Mouse (Mus musculus) stomach, postnatal 0 days (tissue): ENCODE data around the gene Stx1a. TPM values are rescaled to one million over a fixed set of nuclear protein-coding genes. Genes with fewer than 3 reads are reported as not detected.

ENCODE experiments used
- ATAC-seq: fragments of 200-750 bp; cut with Nextera tagmentation; 2 replicates; pipeline ENCODE4 v1.8.0; 2017; ENCODE audit not compliant: low FRiP score, low TSS enrichment
- DNase-seq: peaks from one replicate; pipeline ENCODE4 v3.0.0-alpha.2; 2016; ENCODE audit warnings: low spot score
- H3K27ac ChIP-seq: fragments of 300-500 bp; sonication (generic); replicated peaks from 2 replicates; pipeline ENCODE4 v1.5.1; 2014; ENCODE audit warnings: mild to moderate bottlenecking, control low read depth
- H3K27me3 ChIP-seq: fragments of 300-500 bp; sonication (generic); 2 replicates; pipeline ENCODE4 v1.6.1; 2014; ENCODE audit warnings: low read length; ENCODE audit not compliant: control insufficient read depth, insufficient read depth
- H3K36me3 ChIP-seq: fragments of 300-500 bp; sonication (generic); 2 replicates; pipeline ENCODE4 v1.6.1; 2014; ENCODE audit warnings: low read length, mixed read lengths; ENCODE audit not compliant: control insufficient read depth, insufficient read depth
- H3K4me1 ChIP-seq: fragments of 300-500 bp; sonication (generic); replicated peaks from 2 replicates; pipeline ENCODE4 v1.6.1; 2014; ENCODE audit warnings: antibody characterized with exemption; ENCODE audit not compliant: control insufficient read depth, insufficient read depth
- H3K4me2 ChIP-seq: fragments of 300-500 bp; sonication (generic); replicated peaks from 2 replicates; pipeline ENCODE4 v1.6.1; 2014; ENCODE audit warnings: low read depth, mild to moderate bottlenecking, control low read depth, moderate library complexity
- H3K4me3 ChIP-seq: fragments of 300-500 bp; sonication (generic); 2 replicates; pipeline ENCODE4 v1.5.1; 2014; ENCODE audit warnings: low read depth, low read length, control low read depth
- H3K9ac ChIP-seq: fragments of 300-500 bp; sonication (generic); 2 replicates; pipeline ENCODE4 v1.6.1; 2014; ENCODE audit warnings: mild to moderate bottlenecking, low read length, control low read depth, mixed read lengths
- H3K9me3 ChIP-seq: fragments of 300-500 bp; sonication (generic); 2 replicates; pipeline ENCODE4 v1.6.1; 2016; ENCODE audit warnings: low read length; ENCODE audit not compliant: control insufficient read depth
- CTCF ChIP-seq: IDR thresholded peaks from 2 replicates; pipeline ENCODE4 v1.5.1; 2016; ENCODE audit warnings: antibody characterized with exemption, low read depth, mild to moderate bottlenecking, moderate library complexity
- EP300 ChIP-seq: optimal IDR thresholded peaks from 2 replicates; pipeline ENCODE3; 2016; ENCODE audit warnings: antibody characterized with exemption
- WGBS: fragments of 180-500 bp; shearing (Covaris S2); extraction: QIAGEN DNeasy Blood & Tissue Kit; methylation state at CpG from one replicate; pipeline ENCODE4 v1.1.7; 2014; 5-methylcytosine and 5-hydroxymethylcytosine counted together
- polyA plus RNA-seq: library from polyadenylated mRNA; unstranded; fragments of >200 nt; fragmentation: Nextera tagmentation; extraction: Ambion mirVana; gene quantifications from 2 replicates; pipeline ENCODE4 v1.2.1, GENCODE M21; 2015

Stx1a gene
- polyA plus RNA-seq, 1 experiment from 2014 or later: 5.3 TPM

- under 1% methylated on average over 32 of the region's 37 CpGs for WGBS
- Histone ChIP-seq H3K27me3 (no peaks in the 10 kb centered on the region), H3K36me3 (no peaks in the 10 kb centered on the region), H3K9me3 (no peaks in the 10 kb centered on the region), H3K4me2 (peak overlapping the region; percentile 58), H3K4me1 (peaks cover 3% of the 10 kb centered on the region; the same call in 1 of the 2 replicates), H3K9ac (peak overlapping the region; percentile 75), H3K4me3 (peak overlapping the region; percentile 62), H3K27ac (peak overlapping the region; percentile 98)
- peak; percentile 65 for ATAC-seq
- DNase-seq: peak; percentile 92
- TF ChIP-seq EP300 (no peak), CTCF (no peak)
These were observed 13.5 kb upstream of the Stx1a start for GRCm38 (mm10) chr5:135009590-135010319.

DNA sequence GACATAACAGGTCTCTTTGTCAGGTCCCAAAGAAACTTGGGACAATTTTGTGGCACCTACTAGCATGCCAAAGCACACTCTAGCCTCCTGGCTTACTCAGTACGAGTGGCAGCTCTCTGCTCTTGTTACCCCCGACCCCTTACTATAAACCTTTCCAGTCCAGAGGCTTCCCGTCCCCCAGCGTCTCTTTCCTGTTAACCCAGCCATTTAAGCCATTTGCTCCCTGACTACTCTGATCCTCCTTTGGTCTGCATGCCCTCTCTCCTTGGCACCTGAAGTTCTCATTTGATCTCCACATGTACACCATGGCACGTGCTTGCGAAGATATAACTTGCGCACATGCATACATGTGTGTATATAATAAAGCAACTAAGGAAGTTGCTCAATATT lies 13.0 kb upstream of the Stx1a start:
- no peaks in the 10 kb centered on the region for H3K9me3 ChIP-seq
- H3K27ac ChIP-seq: peak overlapping the region; percentile 98; the same call in 1 of the 2 replicates
- ATAC-seq: no peak
- H3K4me1 ChIP-seq: peaks cover 3% of the 10 kb centered on the region; the same call in 1 of the 2 replicates
- H3K9ac ChIP-seq: peak overlapping the region; percentile 75
- no peak for DNase-seq
- H3K27me3 ChIP-seq: no peaks in the 10 kb centered on the region
- WGBS: 50% methylated on average over 7 of the region's 7 CpGs
- H3K4me3 ChIP-seq: peak overlapping the region; percentile 62
- no peaks in the 10 kb centered on the region for H3K36me3 ChIP-seq
- TF ChIP-seq CTCF: no peak
- no peak for TF ChIP-seq EP300
- peak overlapping the region; percentile 58 for H3K4me2 ChIP-seq

DNA sequence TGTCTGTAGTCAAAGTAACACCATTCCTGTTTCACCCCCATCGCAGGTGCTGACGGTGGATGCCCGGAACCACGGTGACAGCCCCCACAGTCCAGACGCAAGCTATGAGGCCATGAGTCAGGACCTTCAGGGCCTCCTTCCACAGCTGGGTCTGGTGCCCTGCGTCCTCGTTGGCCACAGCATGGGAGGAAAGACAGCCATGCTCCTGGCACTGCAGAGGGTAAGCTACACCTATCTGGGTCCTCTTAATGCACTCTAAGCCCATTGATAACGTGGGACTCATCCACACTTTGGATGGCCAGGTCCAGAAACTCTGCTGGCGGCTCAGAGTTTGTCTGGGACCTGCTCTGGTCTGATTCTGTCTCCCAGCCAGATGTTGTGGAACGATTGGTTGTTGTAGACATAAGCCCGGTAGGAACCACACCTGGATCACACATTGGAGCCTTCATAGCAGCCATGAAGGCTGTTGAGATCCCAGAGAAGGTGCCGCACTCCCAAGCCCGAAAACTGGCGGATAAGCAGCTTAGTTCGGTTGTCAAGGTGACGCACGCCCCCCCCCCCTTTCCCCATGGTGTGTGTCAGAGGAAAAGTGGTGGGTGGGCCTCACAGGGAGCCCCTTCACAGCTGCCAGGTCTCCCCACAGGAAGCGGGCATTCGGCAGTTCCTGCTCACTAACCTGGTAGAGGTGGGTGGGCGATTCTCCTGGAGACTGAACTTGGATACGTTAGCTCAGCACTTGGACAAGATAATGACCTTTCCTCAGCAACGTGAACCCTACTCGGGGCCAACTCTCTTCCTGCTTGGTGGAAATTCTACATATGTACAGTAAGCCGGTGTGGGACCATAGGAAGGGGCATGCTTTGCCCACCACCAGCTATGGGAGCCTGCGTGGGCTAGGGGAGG lies 12.2 kb upstream of the Stx1a start:
- TF ChIP-seq CTCF (no peak), EP300 (no peak)
- DNase-seq (no peak), ATAC-seq (no peak)
- H3K27me3 ChIP-seq: no peaks in the 10 kb centered on the region
- H3K4me1 ChIP-seq: peaks cover 3% of the 10 kb centered on the region; the same call in 1 of the 2 replicates
- WGBS: 86% methylated on average over 25 of the region's 25 CpGs
- H3K9me3 ChIP-seq: no peaks in the 10 kb centered on the region
- no peak overlapping the region for H3K4me2 ChIP-seq
- no peak overlapping the region for H3K9ac ChIP-seq
- H3K4me3 ChIP-seq: no peak overlapping the region
- H3K27ac ChIP-seq: no peak overlapping the region; the same call in 1 of the 2 replicates
- no peaks in the 10 kb centered on the region for H3K36me3 ChIP-seq

DNA sequence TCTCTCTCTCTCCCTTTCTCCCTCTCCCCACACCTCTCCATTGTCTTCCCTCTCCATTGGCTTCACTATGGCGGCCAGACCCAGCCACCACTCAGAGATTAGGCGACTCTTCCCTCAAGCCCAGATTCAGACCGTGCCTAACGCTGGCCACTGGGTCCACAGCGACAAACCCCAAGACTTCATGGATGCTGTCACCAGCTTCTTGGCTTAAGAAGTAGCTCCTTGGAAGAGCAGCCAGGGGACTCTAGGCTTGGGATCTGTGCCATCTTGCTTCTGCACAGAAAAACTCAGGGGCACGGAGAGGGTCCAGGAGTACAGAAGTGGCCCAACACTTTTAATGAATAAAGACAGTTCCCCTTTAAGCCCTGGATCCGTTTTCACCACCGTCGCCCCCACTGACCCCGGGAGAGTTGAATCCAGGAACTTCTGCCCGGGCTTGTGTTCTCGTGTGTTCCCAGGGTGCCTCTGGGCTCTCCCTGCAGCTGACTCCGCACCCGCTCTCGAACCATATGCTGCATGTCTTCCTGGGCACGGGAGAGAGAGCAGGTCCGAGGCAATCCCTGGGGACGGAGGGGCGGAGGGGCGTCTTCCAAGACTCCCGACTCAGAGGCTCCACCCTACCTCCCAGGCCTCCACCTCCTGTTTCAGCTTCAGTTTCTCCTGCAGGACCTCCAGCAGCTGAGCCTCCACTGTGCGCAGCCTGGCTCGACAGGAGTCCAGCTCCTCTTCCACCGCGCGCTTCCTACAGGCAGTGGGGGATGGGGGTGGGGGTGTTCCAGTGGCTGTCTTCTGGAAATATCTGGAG lies 11.3 kb upstream of the Stx1a start:
- peak overlapping the region; percentile 18; the same call in 1 of the 2 replicates for H3K4me3 ChIP-seq
- H3K4me2 ChIP-seq: peak overlapping the region; percentile 42
- H3K27ac ChIP-seq: peak overlapping the region; percentile 6; the same call in 1 of the 2 replicates
- peaks cover 3% of the 10 kb centered on the region; the same call in 1 of the 2 replicates for H3K4me1 ChIP-seq
- no peak for TF ChIP-seq CTCF
- TF ChIP-seq EP300: no peak
- DNase-seq (no peak), ATAC-seq (no peak)
- WGBS: 46% methylated on average over 26 of the region's 26 CpGs
- no peaks in the 10 kb centered on the region for H3K36me3 ChIP-seq
- H3K9me3 ChIP-seq: no peaks in the 10 kb centered on the region
- H3K27me3 ChIP-seq: no peaks in the 10 kb centered on the region
- peak overlapping the region; percentile 13; the same call in 1 of the 2 replicates for H3K9ac ChIP-seq

DNA sequence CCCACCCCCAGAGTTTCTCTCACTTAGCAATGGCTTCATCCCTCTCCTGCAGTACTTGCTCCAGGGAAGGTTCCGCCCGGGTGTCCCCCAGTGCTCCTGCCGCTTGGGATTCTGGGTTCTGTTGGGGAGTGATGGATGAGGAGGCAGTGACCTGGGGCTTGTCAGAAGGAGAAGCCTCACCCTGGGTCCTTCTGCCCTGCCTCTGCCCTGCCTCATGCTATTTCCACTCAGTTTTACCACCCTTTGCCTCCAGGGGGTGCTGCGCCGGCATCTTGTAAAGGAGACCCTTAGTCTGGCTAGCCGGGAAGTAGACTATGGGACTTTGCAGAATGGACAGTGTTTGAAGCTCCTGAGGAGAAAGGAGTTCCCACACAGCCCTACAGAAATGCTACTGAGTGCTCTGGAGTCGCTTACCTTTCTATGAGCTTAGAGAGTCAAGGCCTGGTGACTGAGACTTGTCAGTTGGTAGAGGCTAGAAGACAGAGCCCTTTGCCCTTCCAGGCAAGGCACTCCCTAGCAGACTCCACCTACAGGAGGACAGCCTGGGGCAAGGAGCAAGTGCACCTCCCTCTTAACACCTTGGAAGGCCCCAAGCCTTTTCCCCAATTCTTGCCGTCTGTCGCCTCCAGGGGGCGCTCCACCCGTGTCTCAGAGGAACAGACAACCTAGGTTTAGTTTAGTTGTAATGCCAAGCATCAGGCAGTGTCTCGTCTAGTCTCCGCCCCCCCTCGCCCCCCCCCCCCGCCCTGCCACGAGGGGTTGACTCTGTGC lies 10.4 kb upstream of the Stx1a start:
- H3K9ac ChIP-seq: no peak overlapping the region

More for the DNA sequence above, 10.4 kb upstream of the Stx1a start:
- Histone ChIP-seq H3K27ac (peak overlapping the region; percentile 65; the same call in 1 of the 2 replicates), H3K4me2 (peak overlapping the region; percentile 42), H3K4me1 (peaks cover 3% of the 10 kb centered on the region; the same call in 1 of the 2 replicates), H3K9me3 (no peaks in the 10 kb centered on the region), H3K4me3 (peak overlapping the region; percentile 18; the same call in 1 of the 2 replicates), H3K27me3 (no peaks in the 10 kb centered on the region), H3K36me3 (no peaks in the 10 kb centered on the region)
- ATAC-seq: no peak
- DNase-seq: peak; percentile 85
- 14% methylated on average over 13 of the region's 16 CpGs for WGBS
- TF ChIP-seq EP300 (no peak), CTCF (peak; percentile 71)
